Mouse (Mus musculus) erythroblast, embryonic 14.5 days (primary cell): ENCODE measurements around the gene Gm21976.

ENCODE experiments used
- GATA1 ChIP-seq: IDR thresholded peaks from 2 replicates; pipeline ENCODE4 v1.6.1; 2012; ENCODE audit warnings: low read length, inconsistent platforms, mixed read lengths
- TAL1 ChIP-seq: IDR thresholded peaks from 3 replicates; pipeline ENCODE4 v1.6.1; 2012; ENCODE audit warnings: low read length, inconsistent platforms, mixed read lengths

DNA sequence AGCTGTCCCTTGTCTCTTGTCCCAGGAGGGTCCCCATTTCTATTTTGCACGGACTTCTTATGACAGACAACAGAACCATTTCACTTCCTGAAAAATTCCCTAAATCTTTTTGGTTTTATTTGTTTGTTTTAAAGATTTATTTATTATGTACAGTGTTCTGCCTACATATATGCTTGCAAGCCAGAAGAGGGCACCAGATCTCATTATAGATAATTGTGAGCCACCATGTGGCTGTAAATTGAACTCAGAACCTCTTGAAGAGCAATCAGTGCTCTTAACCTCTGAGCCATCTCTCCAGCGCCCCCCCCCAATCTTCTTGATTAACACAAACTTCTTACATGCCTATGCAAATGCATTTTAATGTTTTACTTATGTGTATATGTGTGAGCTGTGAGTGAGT, 11.0 kb downstream of the Gm21976 start:
- TF ChIP-seq TAL1 (no peak), GATA1 (no peak)
